Mouse (Mus musculus) gastrocnemius, postnatal 4 days (tissue): ENCODE measurements at regions not wholly inside any gene's neighbourhood (a gene's known extent, or its start where the extent isn't known, plus 50 kb on each side); places are given as distances from the start of the nearest gene placed in this dataset.

Experiments used
- DNase-seq, 2 experiments: peaks; one replicate each; pipeline ENCODE4 v3.0.0; 2021 to 2022; ENCODE audit warnings: low spot score in 2 of 2, mixed read lengths in 2 of 2

- no peak for DNase-seq
Observed at GRCm38 (mm10) chr13:97656618-97657017, 103.8 kb downstream of the Gm10260 start.

GRCm38 (mm10) chr13:97652279-97652678 lies 108.2 kb downstream of the Gm10260 start:
- DNase-seq, result no peak

DNA sequence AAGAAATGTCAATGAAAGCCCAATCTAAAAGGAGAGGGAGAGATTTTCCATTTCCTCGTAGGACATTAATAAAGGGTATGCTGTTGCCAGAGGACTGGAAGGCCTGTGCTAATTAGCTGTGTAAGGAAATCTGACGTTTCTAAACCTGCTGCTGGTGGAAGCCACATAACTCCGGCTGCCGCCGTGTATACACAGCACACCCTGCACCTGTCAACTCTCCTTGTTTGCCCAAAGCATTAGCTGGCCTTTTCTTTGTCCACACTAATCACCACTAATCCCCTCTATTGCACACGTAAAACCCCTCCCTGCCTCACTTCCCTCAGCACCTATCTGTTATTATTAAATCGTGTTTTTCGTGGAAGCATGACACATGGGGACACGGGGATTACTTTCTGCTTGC lies 108.7 kb downstream of the Gm10260 start:
- no peak for DNase-seq

DNA sequence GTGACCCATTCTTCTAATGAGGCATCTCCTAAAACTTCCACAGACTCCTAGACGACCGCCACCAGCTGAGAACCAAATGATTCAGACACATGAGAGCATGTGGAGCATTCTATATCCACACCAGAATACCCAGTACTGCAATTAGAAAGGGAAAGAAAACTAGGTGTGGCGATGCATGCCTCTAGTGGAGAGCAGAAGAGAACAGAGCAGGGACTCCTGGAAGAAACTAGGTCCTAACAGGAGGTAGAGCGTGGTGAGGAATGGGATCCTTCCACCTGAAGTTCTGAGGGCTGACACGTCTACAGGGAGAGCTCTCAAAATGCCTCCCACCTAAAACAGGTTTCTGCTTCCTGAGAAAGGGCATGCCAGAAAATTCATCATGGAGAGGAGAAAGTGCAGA lies 109.3 kb downstream of the Gm10260 start:
- DNase-seq, result no peak

DNA sequence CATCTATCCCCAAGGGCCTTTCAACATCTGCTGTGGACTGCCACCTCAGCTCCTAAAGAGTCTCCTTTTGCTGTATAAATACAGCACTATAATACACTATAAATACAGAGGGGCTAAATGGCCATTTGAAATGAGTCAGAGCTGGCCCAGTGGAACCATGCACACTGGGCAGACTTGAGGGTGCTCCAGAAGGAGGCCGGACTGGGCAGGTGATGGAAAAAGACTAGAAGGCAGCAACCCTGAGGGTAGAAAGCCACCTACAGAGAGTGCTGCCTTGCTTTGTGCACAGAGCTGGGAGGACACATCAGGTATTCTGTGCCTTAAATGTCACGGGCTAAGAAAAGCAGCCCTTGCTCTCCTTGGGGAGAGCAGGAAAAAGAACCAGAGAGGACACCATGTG lies 110.2 kb downstream of the Gm10260 start:
- no peak for DNase-seq

DNA sequence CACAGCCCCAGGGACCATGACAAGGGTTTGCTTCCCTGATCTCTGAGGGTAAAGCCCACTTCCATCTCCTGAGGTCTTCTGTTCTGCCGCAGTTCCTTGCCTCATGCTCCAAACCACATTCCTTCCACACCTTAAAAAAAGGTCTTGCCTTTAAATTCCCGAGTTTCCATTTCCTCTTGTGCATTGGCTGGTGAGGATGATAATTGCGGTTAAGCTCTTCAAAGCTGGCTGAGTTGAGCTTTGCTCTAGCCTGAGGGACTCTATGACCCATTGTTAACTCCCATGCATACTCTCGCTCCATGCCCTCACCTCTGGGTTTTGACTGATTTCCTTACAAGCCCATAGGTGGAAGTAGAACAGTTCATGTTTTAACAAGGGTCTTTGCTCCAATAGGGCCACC lies 112.9 kb downstream of the Gm10260 start:
- DNase-seq, result no peak

GRCm38 (mm10) chr13:97646021-97646385 lies 114.4 kb downstream of the Gm10260 start:
- no peak for DNase-seq

DNA sequence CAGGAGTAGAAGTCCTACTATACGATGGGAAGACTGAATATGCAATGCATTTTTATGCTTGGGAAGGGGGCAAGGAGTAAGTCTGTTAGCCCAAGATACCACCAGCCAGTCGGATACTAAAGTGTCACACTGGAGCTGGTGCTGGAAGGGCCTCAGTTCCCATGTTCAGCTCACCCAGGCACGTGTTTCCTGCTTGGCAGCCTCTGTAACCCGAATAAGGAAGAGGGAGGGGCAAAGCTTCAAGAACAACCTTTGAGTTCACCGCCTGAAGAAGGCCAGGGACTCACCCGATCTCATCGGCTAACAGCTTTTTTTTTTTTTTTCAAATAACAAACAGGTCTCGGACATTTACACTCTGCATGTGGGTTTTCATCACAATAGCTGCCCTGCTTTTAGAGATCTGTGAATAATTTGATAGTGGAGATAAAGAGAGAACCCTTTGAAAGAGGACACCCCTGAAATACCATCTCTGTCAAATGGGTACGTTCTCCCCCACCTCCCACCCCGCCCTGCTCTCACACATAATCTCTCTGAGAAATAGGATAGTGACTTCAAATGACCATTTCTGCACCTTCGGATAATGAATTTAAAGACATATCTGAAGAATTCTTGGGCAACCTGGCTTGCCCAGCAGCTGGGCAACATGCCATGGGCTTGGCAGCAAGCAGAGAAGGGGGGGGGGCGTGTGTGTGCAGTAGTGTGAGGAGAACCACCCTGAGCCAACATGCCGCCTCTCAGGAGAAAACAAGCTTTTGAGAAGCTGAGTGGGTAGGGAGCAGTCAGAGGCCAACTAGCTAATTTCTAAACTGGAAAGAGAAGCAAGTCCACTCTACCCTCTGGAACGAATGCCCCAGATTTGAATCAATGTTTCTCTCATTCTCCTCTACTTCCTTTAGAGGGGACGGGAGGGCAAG lies 115.1 kb downstream of the Gm10260 start:
- no peak for DNase-seq

DNA sequence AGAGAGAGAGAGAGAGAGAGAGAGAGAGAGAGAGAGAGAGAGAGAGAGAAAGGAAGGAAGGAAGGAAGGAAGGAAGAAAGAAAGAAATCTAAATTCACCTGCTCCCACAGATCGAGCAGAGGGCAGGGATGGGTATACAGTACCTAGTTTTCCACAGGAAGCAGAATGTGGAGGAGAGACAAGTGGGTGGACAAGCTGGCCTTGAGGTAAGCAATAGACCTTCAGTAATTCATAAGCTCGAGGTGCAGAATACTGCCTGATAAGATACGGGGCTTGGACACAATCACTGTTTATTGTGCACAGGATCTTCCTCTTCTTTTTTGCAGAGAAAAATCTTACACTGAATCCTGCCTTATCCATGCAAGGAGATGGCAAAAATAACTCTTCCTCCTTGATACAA lies 120.2 kb downstream of the Gm10260 start:
- no peak for DNase-seq

GRCm38 (mm10) chr13:97639656-97640055 lies 120.8 kb downstream of the Gm10260 start:
- DNase-seq, result no peak

DNA sequence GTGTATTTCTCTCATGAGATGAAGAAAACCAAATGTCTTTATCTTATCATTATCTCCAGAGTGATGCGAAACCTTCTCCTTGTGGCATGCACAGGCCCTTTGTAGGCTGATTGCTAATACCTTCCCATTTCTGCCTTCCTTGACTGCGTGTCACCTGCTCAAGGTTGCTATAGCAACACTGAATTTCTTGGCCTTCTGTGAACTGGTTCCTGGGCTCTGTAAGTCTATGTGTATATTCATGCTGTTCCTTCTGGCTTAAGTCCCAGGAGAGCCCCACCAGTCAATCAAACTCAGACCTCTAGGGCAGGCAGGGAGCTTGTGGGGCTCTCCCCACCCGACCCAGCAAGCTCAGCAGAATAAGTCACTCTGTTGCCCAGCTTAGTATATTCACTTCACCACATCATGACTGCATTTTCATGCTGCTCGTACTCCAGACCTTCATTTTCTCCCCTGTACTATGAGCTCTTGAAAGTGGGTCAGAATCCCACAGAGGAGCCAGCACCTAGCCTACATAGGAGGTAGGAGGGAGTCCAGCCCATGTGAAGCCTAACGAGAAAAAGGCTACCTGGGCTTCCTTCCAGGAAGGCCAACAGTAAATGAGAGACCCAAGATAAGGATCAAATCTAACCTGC lies 121.9 kb downstream of the Gm10260 start:
- no peak for DNase-seq

GRCm38 (mm10) chr13:97637506-97637905 lies 122.9 kb downstream of the Gm10260 start:
- DNase-seq, result no peak

- no peak for DNase-seq
Observed at GRCm38 (mm10) chr13:97634041-97634788, 126.2 kb downstream of the Gm10260 start.

DNA sequence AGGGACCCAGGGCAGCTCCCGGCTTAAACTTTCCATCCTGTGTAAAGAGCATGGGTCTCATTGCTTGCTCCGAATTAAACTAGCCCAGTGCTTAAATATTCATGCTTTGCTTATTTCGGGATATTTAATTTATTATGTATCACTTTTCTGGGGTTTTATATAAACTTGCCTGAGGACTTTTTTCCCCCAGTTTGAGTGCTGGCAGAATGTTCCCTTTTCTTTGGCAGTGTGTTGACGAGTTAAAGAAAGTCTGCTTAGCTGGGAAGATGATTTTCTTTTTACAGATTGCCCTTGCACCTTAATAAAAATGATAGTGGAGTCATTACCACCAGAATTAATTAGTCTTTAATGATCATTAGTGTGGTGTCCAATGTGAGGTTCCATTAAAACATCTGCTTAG lies 126.9 kb downstream of the Gm10260 start:
- DNase-seq, result no peak

- no peak for DNase-seq
Observed at GRCm38 (mm10) chr13:97631872-97632402, 128.5 kb downstream of the Gm10260 start.

DNA sequence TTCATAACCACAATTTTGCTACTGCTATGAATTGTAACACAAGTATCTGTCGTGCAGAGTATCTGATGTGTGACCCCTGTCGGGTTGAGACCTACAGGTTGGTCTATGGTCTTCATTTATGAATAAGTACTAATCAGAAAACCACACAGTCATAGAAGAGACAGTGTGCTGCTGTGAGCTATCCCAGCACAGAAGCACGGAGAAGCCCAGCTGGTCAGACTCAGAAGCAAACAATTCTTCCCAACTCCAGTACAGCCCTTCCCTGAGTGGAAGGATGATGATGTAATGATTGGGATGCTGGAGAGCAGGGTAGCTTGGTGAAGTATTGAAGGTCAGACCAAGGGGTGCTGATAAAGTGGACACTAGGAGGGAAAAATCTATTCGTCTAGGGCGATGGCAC lies 129.5 kb downstream of the Gm10260 start:
- no peak for DNase-seq

DNA sequence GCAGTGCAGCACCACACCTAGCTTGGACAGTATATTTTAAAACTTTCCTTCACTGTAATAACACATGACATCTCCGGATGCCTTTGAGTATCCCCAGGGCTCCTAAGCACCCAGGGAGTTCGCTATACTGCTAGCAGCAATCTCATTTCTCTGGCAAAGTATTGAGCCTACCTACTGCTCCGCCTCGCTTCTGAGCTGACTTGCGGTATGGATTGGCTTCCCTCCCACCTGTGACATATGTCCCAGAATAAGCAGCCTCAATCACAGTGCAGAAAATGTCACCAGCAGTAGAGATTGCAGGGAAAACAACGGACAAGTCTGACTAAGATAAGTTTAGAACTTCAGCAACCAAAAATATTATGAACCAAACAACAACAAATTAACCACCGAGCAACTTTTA lies 131.8 kb downstream of the Gm10260 start:
- DNase-seq, result no peak

- DNase-seq, result no peak
Observed at GRCm38 (mm10) chr13:97627247-97627646, 133.2 kb downstream of the Gm10260 start.

GRCm38 (mm10) chr13:97626786-97627185 lies 133.6 kb downstream of the Gm10260 start:
- DNase-seq, result no peak

- DNase-seq, result peak in 1 of 2 experiments; percentile 16
Observed at GRCm38 (mm10) chr13:97626116-97626515, 134.3 kb downstream of the Gm10260 start.

GRCm38 (mm10) chr13:97625391-97625790 lies 135.0 kb downstream of the Gm10260 start:
- DNase-seq, result no peak

GRCm38 (mm10) chr13:97618190-97618586 lies 142.2 kb downstream of the Gm10260 start:
- DNase-seq, result no peak
